ENCODE assay signal across 8 mouse cellular contexts in genomic region chr16:7187788-7188187, GRCm38 (mm10).
DNase-seq lines count a peak whose midpoint lies in the region; ATAC-seq and TF ChIP-seq lines count a peak whose summit lies in the region.
"Had no signal": no experiment of that assay in that cellular context is flagged by ENCODE, and none has a peak within 500 bp of the region (broad histone marks: within the 10 kb centered on the region; RNA-seq: fewer than 3 reads in every experiment).

No protein-coding gene starts in this region.

- no peak for TF ChIP-seq POLR2A in testis, adult 2 months (IDR thresholded peaks at IDR 0.05; ENCODE audit: control insufficient read depth, low read depth, low read length)

- no peaks in the 10 kb centered on the region for H3K4me1 ChIP-seq in testis, adult 2 months (ENCODE audit: control insufficient read depth, insufficient read depth, low read length)
- H3K4me1 ChIP-seq: liver, embryonic 15.5 days had no signal

- ATAC-seq in frontal cortex, adult (ENCODE audit: low TSS enrichment) = no peak

- no peaks in the 10 kb centered on the region for H3K27me3 ChIP-seq in testis, adult 2 months (ENCODE audit: control insufficient read depth, insufficient read depth, low read length)
- H3K27me3 ChIP-seq: liver, embryonic 15.5 days had no signal

- DNase-seq in testis, postnatal 10 days (ENCODE audit: low spot score) = no peak
- peak; percentile 23 for DNase-seq in embryo, embryonic 9.5 days (ENCODE audit: extremely low spot score)
- DNase-seq in hindlimb bud, embryonic 11.5 days (ENCODE audit: extremely low spot score, low read depth, low spot score) = peak; percentile 64
- DNase-seq in ovary, postnatal 14 days (ENCODE audit: low spot score) = no peak
- DNase-seq in adrenal gland, postnatal 10 days = no peak

- TF ChIP-seq CTCF in testis, adult 2 months (IDR thresholded peaks at IDR 0.05; ENCODE audit: control insufficient read depth, insufficient read depth, insufficient replicate concordance, low read depth, low read length) = no peak

- H3K27ac ChIP-seq in testis, adult 2 months (ENCODE audit: control insufficient read depth, insufficient read depth, low read depth, low read length) = no peak overlapping the region
- H3K27ac ChIP-seq: liver, embryonic 15.5 days had no signal

- no peaks in the 10 kb centered on the region for H3K36me3 ChIP-seq in testis, adult 2 months (ENCODE audit: control insufficient read depth, insufficient read depth, low read length)
- H3K36me3 ChIP-seq: liver, embryonic 15.5 days had no signal

- H3K4me3 ChIP-seq in testis, adult 2 months (ENCODE audit: control insufficient read depth, low read depth, low read length) = peak overlapping the region; percentile 4
- H3K4me3 ChIP-seq: liver, embryonic 15.5 days had no signal

Comparison
In these comparisons a context has a peak if more than half of its experiments do, and no peak if none do; other contexts are left out.
1. DNase-seq: peak in embryo, embryonic 9.5 days (single experiment) and hindlimb bud, embryonic 11.5 days (single experiment); none in testis, postnatal 10 days (single experiment), ovary, postnatal 14 days (single experiment) and adrenal gland, postnatal 10 days (single experiment).